Mouse (Mus musculus): ENCODE results near the gene Ascc2.
A peak's percentile ranks its signal among the peaks of the same experiment; 100 is the strongest.
"Not testable (repeated sequence)": the region's sequence is repeated elsewhere in the genome, so short reads cannot be mapped to it uniquely, and the experiment has no call there.

Gene Ascc2

DNA sequence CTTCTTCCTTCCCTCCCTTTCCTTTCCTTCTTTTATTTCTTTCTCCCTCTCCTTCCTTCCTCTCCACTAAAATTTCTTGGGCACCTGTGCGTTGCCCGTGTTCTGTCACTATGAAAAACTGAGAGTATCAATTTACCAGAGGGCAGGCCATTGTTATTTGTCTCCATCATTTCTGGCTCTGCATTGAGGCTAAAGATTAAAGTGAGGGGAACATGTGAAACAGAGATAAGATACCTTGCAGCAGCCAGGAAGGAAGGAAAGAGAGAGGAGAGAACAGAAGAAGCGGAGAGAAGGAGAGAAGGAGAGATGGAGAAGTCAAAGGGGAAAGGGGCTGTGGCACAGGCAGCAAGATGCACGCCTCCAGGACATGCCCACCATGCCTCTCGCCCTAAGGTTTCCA, 3.2 kb upstream of the Ascc2 start:
- DNase-seq, result no peak

- no peak for DNase-seq
Observed at GRCm38 (mm10) chr11:4636782-4637342, 685 bp upstream of the Ascc2 start.

- DNase-seq, result no peak
Observed at GRCm38 (mm10) chr11:4638261-4638660, 714 bp downstream of the Ascc2 start.

DNA sequence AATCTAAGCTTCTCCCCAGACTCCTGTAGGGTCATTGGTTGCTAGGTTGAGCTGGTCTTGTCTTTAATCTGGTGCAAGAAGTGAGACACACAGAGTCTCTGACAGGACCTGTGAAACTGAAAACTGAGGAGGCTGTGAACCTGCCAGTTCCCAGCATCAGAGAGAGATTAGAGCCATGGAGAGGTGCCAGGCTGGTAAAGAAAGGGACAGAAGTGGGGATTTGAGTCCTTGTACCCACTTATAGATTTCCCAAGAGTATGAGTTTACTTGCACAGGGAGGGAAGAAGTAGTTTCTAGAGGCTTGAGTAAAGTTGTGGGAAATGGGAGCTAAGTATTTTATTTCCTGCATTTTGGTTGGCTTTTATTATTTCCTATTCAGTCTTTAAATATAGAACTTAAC, 3.6 kb downstream of the Ascc2 start:
- DNase-seq, result peak; percentile 85

- DNase-seq, result peak; percentile 52
Observed at GRCm38 (mm10) chr11:4643722-4644121, 6.2 kb downstream of the Ascc2 start.

GRCm38 (mm10) chr11:4645180-4645579, 7.6 kb downstream of the Ascc2 start:
- not testable (repeated sequence) for DNase-seq

- peak; percentile 53 for DNase-seq
Observed at GRCm38 (mm10) chr11:4646409-4646808, 8.9 kb downstream of the Ascc2 start.

GRCm38 (mm10) chr11:4659818-4660217, 22.3 kb downstream of the Ascc2 start:
- DNase-seq, result no peak

DNA sequence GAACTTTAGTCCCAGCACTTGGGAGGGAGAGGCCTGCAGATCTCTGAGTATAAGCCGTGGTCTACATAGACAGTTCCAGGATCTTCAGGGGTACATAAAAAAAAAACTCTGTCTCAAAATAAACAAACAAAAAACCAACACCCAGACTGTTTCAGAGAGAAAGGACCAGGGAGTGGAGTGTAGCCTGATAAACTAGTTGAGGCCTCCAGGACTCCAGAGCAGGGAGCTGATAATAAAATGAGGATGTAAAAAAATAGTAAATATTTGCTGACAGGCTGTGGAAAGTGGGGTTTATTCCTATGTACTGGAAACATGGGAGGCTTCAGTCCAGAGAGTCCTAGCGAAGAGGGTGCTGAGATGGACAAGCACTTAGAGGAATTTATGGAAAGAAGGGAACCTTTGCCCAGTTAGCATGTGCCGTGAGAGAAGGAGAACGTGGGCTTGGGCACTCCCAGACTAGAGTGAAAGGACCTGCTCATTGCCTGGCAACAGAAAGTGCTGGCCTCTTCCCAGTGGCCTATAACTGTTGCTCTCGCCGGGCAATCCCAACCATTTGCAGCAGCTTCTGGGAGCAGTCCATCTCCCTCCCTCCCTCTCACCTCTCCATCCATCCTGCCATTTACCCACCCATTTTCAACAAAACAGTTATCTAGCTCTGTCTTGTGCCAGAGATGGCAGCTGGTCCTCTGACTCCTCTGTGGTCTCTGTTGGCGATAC, 22.9 kb downstream of the Ascc2 start:
- DNase-seq, result peak; percentile 32

GRCm38 (mm10) chr11:4661324-4661723, 23.8 kb downstream of the Ascc2 start:
- DNase-seq, result peak; percentile 56

DNA sequence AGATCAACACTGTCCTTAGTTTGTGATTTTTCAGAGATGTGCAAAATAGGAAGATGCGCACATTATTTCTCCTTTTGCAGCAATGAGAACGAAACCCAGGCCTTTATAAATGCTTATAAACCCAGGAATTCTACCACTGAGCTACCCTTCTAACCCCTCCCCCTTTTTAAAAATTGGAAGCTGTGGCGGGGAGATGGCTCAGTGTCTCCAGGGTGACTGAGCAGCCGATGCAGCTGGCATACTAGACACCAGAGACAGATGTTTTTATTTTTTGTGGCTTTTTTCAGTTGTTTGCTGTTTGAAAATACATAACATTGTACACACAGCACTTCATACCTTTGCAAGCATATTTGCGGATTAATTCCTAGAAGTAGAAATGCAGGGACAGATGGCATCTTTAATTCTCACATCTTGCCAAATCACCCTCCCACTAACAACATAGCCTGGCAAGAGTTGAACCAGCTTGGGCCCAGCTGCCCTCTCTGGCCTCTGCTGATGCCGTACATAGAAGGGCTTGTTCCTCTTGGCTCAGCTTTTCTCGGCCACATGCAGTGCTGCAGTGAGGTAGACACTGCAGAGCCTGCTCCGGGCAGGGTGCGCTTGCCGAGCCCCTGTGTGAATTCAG, 24.4 kb downstream of the Ascc2 start:
- peak; percentile 43 for DNase-seq

DNA sequence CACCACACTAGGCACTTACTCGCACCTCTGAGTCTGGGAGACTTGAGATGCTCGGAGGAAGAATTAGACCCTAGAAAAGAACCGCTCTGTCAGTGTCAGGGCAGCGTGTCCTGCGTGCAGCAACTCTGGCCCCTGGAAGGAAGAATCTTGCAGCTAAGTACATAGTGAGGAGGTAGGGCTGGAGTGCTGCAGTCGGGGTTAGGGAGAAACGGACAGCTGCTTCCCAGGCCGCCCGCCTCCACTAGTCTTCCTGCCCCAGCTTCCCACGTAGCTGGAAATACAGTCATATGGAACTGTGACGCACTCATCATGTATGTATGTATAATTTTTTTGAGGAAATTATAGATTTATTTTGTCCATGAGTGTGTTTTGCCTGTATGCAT, 24.9 kb downstream of the Ascc2 start:
- DNase-seq, result no peak

- DNase-seq, result no peak
Observed at GRCm38 (mm10) chr11:4671736-4672135, 34.2 kb downstream of the Ascc2 start.

DNA sequence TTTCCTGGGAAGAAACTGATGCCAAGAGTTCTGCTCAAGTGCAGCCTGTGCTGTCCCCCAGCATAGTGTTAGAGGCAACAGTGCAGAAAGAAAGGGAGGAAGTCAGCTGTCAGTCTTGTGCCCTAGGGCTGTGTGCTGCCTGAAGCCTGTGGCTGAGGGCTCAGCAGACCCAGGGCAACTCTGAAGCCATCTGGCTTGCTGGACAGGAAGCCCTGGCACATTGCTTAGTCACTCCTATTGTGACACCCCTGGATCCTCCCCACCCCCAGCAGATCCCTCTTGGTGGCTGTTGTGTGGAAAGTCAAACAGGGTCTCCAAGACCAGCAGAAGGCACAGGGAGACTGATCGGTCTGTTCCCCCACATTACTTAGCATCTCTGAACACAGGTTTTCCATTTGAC, 37.0 kb downstream of the Ascc2 start:
- DNase-seq, result peak; percentile 52

- DNase-seq, result peak; percentile 65
Observed at GRCm38 (mm10) chr11:4675126-4675562, 37.6 kb downstream of the Ascc2 start.

- DNase-seq, result no peak
Observed at GRCm38 (mm10) chr11:4675693-4676092, 38.1 kb downstream of the Ascc2 start.

DNA sequence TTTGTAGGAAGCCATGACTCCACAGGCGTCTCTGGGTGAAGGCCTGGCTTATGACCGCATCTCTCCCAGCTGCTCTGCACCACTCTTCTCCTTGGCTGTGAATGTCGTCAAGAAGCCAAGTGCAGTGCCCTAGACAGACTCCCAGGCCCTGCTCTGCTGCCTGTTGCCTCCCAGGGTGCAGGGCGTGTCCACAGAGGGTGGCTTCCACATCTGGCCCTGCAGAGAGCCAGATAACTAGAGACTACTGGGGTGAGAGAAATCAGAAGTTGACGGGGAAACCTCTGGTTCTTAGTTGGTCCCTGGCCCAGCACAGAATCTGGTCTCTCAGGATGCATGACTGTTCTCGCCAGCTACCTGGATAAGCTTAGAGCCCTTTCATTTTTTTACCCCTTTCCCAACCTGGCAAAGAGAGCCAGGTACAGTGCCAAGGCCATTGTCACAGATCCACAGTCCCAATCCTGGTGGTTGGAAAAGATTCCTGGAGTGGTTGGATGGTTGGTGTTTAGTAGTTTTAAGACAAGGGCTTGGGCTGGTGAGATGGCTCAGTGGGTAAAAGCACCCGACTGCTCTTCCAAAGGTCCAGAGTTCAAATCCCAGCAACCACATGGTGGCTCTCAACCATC, 39.8 kb downstream of the Ascc2 start:
- no peak for DNase-seq

DNA sequence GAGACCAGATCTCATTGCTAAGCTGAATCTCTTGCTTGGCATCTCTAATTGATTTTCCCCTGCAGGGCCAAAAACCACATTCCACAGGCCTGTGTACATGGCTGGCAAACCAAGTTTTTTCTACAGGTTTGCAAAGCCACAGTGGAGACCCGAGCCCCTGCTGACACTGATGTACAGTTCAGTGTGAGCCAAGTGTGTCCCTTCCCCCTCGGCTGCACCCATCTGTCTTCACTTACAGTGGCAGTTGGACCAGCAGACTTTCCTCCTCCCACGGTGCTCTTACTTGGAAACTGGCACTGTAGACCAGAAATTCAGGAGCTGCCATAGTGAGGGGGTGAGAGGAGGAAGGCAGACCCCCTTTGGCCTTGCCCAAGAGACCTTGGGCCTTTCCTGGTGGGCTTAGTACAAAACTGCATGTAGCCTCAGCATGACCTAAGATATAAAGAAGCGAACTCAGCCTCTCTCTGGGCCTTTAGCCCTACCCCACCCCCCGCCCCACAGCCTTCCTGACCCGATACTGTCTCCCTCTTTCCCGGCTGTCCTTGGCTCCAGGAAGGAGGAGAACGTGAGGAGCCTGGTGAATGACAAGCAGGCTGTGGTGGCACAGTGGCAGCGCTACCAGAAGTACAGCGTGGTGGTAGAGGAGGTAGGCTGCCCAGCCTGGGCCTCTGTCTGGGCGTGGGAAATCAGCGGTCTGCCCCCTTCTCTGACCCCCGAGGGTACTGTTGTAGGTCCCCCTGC, 41.3 kb downstream of the Ascc2 start:
- no peak for DNase-seq

DNA sequence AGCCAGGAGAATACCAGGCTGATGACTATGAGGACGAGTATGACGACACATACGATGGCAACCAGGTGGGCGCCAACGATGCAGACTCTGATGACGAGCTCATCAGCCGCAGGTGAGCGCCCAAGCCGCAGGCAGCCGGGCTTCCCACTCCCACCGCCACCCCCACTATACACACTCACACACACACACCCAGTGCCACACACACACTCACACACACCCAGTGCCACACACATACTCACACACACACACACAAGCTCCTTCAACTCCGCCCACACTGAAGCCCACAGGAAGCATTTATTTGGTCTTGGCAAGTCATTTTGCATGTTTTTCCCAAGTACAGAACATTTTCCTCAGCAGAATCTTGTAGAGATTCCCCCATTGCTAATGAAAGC, 41.9 kb downstream of the Ascc2 start:
- no peak for DNase-seq

DNA sequence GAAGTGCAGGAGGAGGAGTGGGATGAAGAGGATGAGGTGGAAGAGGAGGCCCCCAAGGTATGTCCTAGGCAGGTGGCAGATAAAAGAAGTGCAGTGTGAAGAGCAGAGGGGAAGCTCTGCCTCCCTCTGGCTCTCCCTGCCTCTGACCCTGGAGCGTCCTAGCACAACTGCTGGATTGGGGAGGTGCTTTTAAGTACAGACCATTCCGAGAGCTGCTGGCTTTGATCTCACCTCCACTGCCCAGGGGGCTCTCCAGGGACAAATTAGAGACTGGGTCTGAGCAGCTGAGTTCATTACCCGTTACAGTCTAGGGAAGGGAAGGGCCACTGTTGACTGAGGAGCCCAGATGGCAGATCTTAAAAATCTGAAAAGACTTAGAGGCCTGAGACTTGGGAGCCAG, 42.6 kb downstream of the Ascc2 start:
- no peak for DNase-seq

- no peak for DNase-seq
Observed at GRCm38 (mm10) chr11:4683516-4683915, 46.0 kb downstream of the Ascc2 start.

- DNase-seq, result no peak
Observed at GRCm38 (mm10) chr11:4684186-4684585, 46.6 kb downstream of the Ascc2 start.

- DNase-seq, result no peak
Observed at GRCm38 (mm10) chr11:4685071-4685470, 47.5 kb downstream of the Ascc2 start.
